Mouse (Mus musculus): ENCODE measurements around the gene Pdlim5.

The Pdlim5 gene

DNA sequence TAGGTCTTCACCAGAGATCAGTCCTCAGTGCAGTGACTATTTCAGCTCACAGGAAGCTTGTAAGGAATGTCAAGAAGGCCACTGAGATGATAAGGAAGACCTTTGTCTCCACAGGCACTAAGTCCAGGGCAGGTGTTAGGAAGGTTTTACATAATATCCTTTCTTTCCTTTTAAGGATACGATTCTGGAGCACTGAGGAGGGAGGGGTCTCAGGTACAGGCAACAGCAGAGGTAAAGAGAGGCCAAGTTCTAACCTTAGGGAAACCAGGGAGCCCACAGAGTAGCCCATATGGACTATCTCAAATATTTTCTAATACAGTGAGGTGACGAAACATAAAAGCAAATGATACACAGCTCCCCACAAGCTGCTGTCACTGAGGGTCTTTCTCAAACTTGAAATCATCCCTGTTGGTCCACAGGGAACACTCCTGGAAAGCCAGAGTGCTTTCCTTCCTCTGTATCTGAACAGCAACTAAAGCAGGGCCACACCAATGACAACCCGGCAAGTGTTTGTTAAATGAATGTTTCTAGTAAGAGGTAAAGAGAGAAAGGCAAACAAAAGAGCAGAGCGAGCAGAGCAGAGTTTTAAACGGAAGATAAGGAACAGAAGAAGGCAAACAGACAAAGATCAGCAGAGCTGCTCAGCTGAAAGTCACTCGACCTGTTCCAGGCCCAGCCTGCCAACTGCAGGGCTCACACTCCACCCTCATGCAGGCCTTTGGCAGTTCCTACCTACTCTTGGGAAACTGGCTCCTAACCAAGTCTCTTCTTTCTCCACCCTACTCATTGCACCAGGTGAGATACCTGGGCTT lies 55.9 kb downstream of the Pdlim5 start:
- DNase-seq (ENCODE audit: low spot score in 2 of 2), result no peak

DNA sequence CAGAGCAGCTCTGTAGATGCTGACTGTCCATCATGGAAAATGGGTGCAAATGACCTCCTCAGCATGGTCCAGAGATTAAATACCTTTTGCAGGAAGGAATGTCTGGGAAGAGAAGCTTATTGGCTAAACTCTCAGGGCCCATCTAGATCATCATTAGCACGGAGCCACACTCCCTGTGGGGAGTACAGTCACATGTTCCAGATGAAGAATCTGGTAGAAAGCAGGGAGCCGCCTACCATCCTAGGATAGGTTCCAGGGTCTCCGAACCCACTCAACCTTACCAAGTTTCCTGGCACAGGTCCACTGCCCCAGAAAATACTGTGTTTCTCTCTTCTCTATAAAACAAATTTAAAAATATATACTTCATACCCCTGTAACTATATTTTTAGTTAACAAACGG lies 57.4 kb downstream of the Pdlim5 start:
- DNase-seq (ENCODE audit: low spot score in 2 of 2), result no peak

DNA sequence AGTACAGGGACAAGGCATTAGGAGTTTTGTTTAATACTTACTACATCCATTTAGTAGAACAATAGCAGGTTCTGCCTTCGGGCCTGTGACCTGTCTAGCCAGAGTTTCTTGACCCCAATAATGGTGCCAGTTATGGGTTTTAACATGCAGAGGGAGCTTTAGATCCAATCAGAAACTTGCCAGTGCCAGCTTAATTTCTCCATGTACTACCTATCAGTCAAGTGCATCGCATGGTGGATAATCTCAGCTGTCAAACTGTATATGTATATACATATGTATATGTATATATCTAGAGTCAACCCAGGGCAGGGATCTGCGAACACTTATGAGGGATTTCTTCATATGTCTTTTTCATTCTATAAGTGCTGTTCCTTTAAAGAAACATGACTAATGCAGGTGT lies 61.0 kb downstream of the Pdlim5 start:
- DNase-seq (ENCODE audit: low spot score in 2 of 2), result no peak

DNA sequence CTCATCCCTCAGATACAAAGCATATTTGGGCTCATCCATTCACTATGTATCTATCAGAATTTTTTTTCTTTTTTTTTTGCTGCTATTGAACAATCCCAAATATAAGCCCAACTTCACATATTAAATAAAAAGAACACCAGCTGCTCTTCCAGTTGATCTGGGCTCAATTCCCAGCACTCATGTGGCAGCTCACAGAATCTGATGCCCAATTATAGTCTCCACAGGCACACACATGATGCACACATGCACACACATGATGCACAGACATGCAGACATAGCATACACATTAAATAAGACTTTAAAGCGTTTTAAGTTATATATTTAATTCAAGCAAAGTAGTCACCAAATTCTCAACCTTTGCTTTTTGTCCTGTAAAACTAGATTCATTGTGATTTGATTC lies 62.0 kb downstream of the Pdlim5 start:
- DNase-seq (ENCODE audit: low spot score in 2 of 2), result no peak

DNA sequence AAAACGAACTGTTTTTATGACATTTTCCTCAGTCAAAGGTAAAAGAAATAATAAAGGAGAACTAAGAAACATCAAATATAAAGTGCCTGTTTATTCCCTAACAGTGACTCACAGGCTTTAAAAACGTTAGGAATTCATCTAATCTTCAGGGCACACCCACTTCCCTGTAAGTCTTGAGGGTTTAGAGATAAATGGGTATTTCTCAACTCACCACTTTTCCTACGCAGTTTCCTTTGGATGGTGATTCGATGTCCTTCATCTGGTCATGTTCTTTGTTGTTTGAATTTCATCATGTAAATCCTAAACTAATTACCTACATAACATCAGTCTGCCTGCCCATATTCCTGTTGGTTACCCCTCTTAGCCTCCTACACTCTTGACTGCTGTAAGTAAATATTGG lies 62.8 kb downstream of the Pdlim5 start:
- no peak for DNase-seq (ENCODE audit: low spot score in 2 of 2)

DNA sequence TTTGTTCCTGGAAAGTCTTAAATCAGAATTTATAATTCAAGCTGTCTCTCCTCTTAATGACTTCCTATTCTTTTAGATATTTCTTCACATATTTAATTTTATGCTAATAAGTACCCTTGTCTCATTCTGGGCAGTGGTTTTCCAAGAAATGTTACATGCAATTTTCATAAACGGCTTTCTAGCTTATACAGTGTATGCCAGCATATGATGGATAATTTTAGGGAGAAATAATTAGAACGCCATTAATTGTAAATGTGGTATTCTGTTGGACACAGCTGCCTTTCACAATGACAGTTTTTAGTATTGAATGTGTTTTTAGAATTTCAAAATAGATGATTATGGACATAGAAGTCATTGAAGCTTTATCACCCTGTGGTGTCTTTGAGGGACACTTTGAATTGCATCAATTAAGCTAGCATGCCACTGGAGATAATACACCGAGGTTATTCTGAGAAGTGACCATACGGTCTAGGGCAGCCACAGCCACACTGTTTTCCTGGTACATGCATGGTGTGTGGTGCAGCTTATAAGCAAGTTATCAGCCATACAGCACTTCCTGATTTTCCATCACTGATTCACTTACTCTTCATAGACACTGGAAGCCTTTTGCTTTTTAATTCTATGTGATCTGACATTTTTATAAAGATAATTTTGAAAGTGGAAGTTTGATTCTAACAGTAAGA lies 63.5 kb downstream of the Pdlim5 start:
- DNase-seq (ENCODE audit: low spot score in 2 of 2), result no peak

GRCm38 (mm10) chr3:142330425-142330824 lies 65.1 kb downstream of the Pdlim5 start:
- DNase-seq (ENCODE audit: low spot score in 2 of 2), result no peak

DNA sequence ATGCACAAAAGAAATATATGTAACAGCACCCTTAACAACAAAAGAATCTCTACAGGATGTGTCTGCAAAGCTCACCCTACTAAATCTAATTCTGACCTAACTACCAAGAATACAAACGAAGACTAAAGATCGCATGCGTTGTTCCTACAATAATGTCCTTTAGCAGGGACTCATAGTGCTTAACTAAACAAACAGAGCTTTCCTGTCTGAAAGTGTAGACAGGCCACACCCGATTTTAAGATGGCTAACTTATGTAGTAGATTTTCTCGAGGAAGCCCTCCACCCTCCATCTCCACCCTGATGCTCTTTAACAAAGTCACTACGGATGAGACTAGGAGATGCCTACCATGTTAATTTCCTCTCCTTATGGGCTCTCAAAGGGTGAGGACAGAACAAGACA lies 71.9 kb downstream of the Pdlim5 start:
- DNase-seq (ENCODE audit: low spot score in 2 of 2), result no peak

- no peak for DNase-seq (ENCODE audit: low spot score in 2 of 2)
Measured at GRCm38 (mm10) chr3:142321930-142322329, 73.6 kb downstream of the Pdlim5 start.

- DNase-seq (ENCODE audit: low spot score in 2 of 2), result peak in 1 of 2 experiments; percentile 14
Measured at GRCm38 (mm10) chr3:142318147-142318546, 77.3 kb downstream of the Pdlim5 start.

GRCm38 (mm10) chr3:142316138-142316740 lies 79.3 kb downstream of the Pdlim5 start:
- no peak for DNase-seq (ENCODE audit: low spot score in 2 of 2)

DNA sequence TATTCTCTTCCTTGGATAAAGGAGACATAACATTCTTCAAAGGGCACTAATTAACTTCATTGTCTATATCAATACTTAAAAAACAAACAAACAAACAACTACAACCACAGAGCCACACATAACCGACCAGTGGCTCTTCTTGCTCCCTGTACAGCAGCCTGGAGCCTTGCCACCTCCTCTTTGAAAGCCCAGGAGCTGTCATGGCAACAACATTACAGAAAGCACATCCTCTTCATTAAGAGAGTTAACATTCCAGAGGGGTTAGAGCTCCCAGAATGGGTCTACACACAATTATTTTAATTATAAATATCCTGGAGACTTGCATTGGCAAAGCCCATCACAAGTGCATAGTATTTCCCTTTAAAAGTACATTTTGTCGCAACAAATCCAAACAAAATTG lies 84.4 kb downstream of the Pdlim5 start:
- no peak for DNase-seq (ENCODE audit: low spot score in 2 of 2)

DNA sequence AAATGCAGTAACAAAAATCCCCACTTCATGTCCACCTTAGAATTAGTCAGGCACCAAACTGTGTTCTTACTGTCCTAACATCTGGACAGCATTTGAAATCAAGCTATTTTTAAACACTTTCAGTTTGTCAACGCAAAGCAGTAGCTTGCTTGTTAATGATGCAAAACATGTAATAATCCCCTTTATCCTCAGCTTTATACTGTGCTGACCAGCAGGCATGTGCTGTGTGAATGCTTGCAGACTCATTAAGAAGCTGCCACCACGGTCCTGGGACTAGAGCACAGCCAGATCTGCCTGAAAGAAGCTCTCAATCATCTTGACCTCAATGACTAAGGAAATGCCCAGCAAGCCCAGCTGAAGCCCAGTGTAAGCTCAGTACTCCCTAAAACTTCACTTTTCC lies 85.0 kb downstream of the Pdlim5 start:
- DNase-seq (ENCODE audit: low spot score in 2 of 2), result no peak

DNA sequence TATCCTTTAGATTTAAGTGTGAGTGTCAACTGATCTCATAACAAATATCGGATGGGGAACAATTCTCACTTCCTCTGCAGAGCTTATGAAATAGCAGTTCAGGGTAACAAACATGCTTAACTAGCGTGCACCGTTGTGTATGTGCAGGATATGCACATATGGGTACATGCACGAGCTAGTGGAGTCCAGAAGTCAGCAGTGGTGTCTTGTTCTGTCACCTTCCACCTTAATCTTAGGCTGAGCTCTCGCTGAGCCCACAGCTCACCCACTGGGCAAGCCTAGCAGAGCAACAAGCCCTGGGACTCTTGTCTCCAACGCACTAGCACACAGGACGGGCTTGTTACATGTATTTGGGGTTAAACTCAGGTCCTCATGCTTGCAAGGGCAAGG lies 100.2 kb downstream of the Pdlim5 start:
- no peak for DNase-seq (ENCODE audit: low spot score in 2 of 2)

DNA sequence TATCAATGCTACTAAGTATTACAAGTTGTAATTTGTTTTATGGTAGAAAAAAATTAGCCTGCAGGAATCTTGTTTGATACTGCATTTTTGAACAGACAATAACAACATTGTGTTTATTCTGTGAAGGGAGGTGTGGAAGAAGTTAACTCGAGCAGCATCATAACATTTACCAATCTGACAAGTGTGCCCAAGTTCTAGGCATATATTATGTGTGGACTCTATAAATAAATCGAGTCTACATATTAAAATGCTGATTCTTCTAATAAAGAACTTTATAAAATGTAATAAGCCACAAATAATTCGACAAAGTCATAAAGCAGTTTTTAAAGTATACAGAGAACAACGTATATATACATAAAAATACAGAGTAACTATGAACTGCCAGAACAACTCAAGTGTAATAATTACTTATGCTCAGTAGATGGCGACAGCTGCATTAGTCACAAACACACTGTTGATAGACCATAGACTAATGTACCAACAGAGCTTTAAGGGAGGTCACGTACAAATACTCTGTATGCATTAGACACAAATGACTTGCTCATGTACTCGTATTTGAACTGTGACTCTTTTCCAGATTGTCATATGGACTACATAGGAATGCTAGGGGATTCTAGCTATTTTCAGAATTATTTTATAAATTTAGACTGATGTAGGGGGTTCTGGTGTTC lies 100.7 kb downstream of the Pdlim5 start:
- no peak for DNase-seq (ENCODE audit: low spot score in 2 of 2)

- peak in 1 of 2 experiments; percentile 14 for DNase-seq (ENCODE audit: low spot score in 2 of 2)
Measured at GRCm38 (mm10) chr3:142293561-142293960, 101.9 kb downstream of the Pdlim5 start.

DNA sequence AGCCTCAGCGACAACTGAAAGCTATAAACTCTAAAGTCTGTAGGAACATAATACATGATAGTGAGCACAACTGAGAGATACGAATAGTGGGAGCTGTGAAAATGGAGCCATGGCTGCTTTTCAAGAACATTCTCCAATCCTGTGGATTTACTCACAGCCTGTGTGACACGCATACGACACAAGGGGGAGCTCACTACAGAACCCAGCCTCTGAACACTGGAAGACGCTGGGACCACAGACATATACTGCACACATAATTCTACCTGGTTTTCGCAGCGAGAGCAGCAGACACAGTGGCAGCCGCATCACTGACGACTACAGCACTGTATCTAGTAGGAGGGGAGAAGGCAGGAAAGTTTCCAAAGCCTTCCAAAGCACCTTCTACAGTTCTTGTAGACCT lies 112.8 kb downstream of the Pdlim5 start:
- peak in 1 of 2 experiments; percentile 40 for DNase-seq (ENCODE audit: low spot score in 2 of 2)

DNA sequence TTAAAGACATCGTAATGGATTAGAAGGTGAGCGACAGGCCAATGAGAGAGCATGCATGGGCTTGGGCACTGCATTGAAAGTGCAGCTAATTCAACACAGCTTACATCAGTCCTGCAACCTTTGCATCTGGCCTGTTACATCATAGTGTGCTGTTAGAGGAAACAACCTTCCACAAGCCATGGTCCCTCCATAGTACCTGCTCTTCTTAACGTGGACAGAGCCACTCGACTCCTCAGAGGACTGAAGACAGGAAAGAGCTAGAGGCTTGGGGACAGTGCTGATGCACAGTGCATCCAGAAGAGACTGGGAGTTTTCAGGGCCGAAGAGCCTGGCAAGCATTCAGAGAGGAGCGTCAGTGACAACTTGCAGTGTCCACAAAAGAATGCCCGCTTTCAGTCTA lies 113.8 kb downstream of the Pdlim5 start:
- no peak for DNase-seq (ENCODE audit: low spot score in 2 of 2)

DNA sequence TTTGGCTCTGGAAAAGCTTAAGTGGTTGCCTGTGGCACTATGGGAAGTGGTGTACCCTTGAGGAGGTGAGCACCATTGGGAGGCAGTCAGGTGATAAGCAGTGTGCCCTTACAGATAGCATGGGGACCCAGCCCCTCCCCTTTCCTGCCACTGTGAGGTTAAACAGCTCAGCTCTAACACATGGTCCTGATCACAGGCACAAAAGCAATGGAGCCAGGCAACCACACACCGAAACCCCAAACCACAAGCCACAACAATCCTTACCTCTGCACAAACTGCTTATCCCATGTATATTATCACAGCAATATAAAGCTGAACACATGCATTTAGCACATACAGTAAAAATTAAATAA lies 114.4 kb downstream of the Pdlim5 start:
- no peak for DNase-seq (ENCODE audit: low spot score in 2 of 2)

- no peak for DNase-seq (ENCODE audit: low spot score in 2 of 2)
Measured at GRCm38 (mm10) chr3:142280366-142281092, 115.0 kb downstream of the Pdlim5 start.

GRCm38 (mm10) chr3:142279011-142279410 lies 116.5 kb downstream of the Pdlim5 start:
- no peak for DNase-seq (ENCODE audit: low spot score in 2 of 2)

GRCm38 (mm10) chr3:142276506-142276905 lies 119.0 kb downstream of the Pdlim5 start:
- no peak for DNase-seq (ENCODE audit: low spot score in 2 of 2)

Data from spleen, postnatal 4 days (tissue).